Mouse (Mus musculus) G1E (cell line): ENCODE results near the gene Armh3. TPM values are rescaled to one million over a fixed set of nuclear protein-coding genes. Genes with fewer than 3 reads are reported as not detected.
A peak's percentile ranks its signal among the peaks of the same experiment; 100 is the strongest.

ENCODE experiments used
- ATAC-seq: 2 replicates; pipeline ENCODE4 v1.8.0; 2016; ENCODE audit warnings: mild to moderate bottlenecking; ENCODE audit not compliant: insufficient number of reproducible peaks, poor library complexity, low FRiP score, severe bottlenecking; ENCODE audit errors: extremely low read depth
- DNase-seq: peaks from one replicate; pipeline ENCODE4 v3.0.0; 2012; ENCODE audit warnings: low spot score
- H3K27me3 ChIP-seq: 2 replicates; pipeline ENCODE4 v1.6.1; 2012; ENCODE audit warnings: mild to moderate bottlenecking, low read length, inconsistent platforms; ENCODE audit not compliant: insufficient read depth
- H3K36me3 ChIP-seq: replicated peaks from 2 replicates; pipeline ENCODE3; 2012; ENCODE audit warnings: mild to moderate bottlenecking, inconsistent platforms
- H3K4me1 ChIP-seq: 2 replicates; pipeline ENCODE4 v1.6.1; 2012; ENCODE audit warnings: low read depth, low read length, inconsistent platforms, mixed read lengths; ENCODE audit not compliant: insufficient read depth
- H3K4me3 ChIP-seq: 2 replicates; pipeline ENCODE4 v1.5.1; 2012; ENCODE audit warnings: low read depth, mild to moderate bottlenecking, inconsistent platforms, low read length, moderate library complexity, mixed read lengths
- H3K9me3 ChIP-seq: replicated peaks from 2 replicates; pipeline ENCODE4 v1.6.1; 2012; ENCODE audit warnings: inconsistent platforms
- CTCF ChIP-seq: IDR thresholded peaks from 2 replicates; pipeline ENCODE4 v1.5.1; 2012; ENCODE audit warnings: low read depth, low read length, inconsistent platforms, mixed read lengths
- GATA1 ChIP-seq: IDR thresholded peaks from 2 replicates; pipeline ENCODE4 v1.6.1; 2012; ENCODE audit warnings: borderline replicate concordance, low read length, inconsistent platforms, mixed read lengths
- GATA2 ChIP-seq: IDR thresholded peaks from 2 replicates; pipeline ENCODE4 v1.6.1; 2012; ENCODE audit warnings: low read depth, low read length, inconsistent platforms, borderline replicate concordance
- POLR2AphosphoS5 ChIP-seq: IDR thresholded peaks from 2 replicates; pipeline ENCODE4 v1.6.1; 2012; ENCODE audit warnings: low read depth, low read length, inconsistent platforms; ENCODE audit not compliant: insufficient replicate concordance
- TAL1 ChIP-seq: conservative IDR thresholded peaks from 2 replicates; pipeline ENCODE4 v1.6.1; 2012; ENCODE audit warnings: low read depth, low read length, inconsistent platforms, mixed read lengths
- polyA plus RNA-seq: library from polyadenylated mRNA; stranded (reverse); fragments of >175 nt; gene quantifications from 2 replicates; pipeline ENCODE4 v1.2.3, GENCODE M21; 2012
- total RNA-seq, 2 experiments: library from RNA; stranded (forward) in 1 of 2; stranded (reverse) in 1 of 2; fragments of 200-1000 nt in 1 of 2; fragments of >200 nt in 1 of 2; fragmentation: Nextera tagmentation in 1 of 2; gene quantifications; 2 replicates each; pipeline ENCODE4 v1.2.3; 2014 to 2017

Armh3 gene
- total and polyA plus RNA-seq, 3 experiments = 1.9 to 13.0 (median 7.1) TPM

- DNase-seq = no peak
- ATAC-seq = no peak
- H3K36me3 ChIP-seq = peaks cover 52% of the 10 kb centered on the region
- H3K4me1 ChIP-seq = peaks cover 46% of the 10 kb centered on the region
- H3K27me3 ChIP-seq = peaks cover 11% of the 10 kb centered on the region
- TF ChIP-seq GATA2 (no peak), CTCF (no peak), POLR2AphosphoS5 (no peak), TAL1 (no peak), GATA1 (no peak)
- peaks cover 6% of the 10 kb centered on the region for H3K9me3 ChIP-seq
- no peak overlapping the region for H3K4me3 ChIP-seq
Observed at GRCm38 (mm10) chr19:46029652-46030051, 31.4 kb upstream of the Armh3 start.

- no peak for ATAC-seq
- DNase-seq = no peak
- no peak for TF ChIP-seq TAL1
Observed at GRCm38 (mm10) chr19:46028747-46029320, 30.5 kb upstream of the Armh3 start.

GRCm38 (mm10) chr19:46026567-46026966 is 28.3 kb upstream of the Armh3 start:
- no peak for ATAC-seq
- no peak overlapping the region for H3K4me3 ChIP-seq
- DNase-seq = no peak
- peaks cover 11% of the 10 kb centered on the region for H3K27me3 ChIP-seq
- H3K9me3 ChIP-seq = peaks cover 6% of the 10 kb centered on the region
- H3K4me1 ChIP-seq = peaks cover 19% of the 10 kb centered on the region
- TF ChIP-seq GATA2 (no peak), POLR2AphosphoS5 (no peak), CTCF (no peak), GATA1 (no peak), TAL1 (no peak)
- H3K36me3 ChIP-seq = peaks cover 21% of the 10 kb centered on the region

More at GRCm38 (mm10) chr19:46028747-46029320, 30.5 kb upstream of the Armh3 start:
- Histone ChIP-seq H3K4me1 (peaks cover 38% of the 10 kb centered on the region), H3K4me3 (no peak overlapping the region), H3K9me3 (peaks cover 6% of the 10 kb centered on the region), H3K36me3 (peaks cover 44% of the 10 kb centered on the region), H3K27me3 (peaks cover 11% of the 10 kb centered on the region)

GRCm38 (mm10) chr19:46024959-46025358 is 26.7 kb upstream of the Armh3 start:
- no peak overlapping the region for H3K4me3 ChIP-seq
- DNase-seq (no peak), ATAC-seq (no peak)
- TF ChIP-seq POLR2AphosphoS5 (no peak), CTCF (no peak), GATA2 (no peak), GATA1 (no peak), TAL1 (no peak)
- peaks cover 6% of the 10 kb centered on the region for H3K9me3 ChIP-seq
- H3K27me3 ChIP-seq = peaks cover 11% of the 10 kb centered on the region
- peaks cover 6% of the 10 kb centered on the region for H3K36me3 ChIP-seq
- H3K4me1 ChIP-seq = peaks cover 13% of the 10 kb centered on the region

- DNase-seq = no peak
- Histone ChIP-seq H3K36me3 (no peaks in the 10 kb centered on the region), H3K27me3 (peaks cover 2% of the 10 kb centered on the region; the same call in 1 of the 2 replicates), H3K4me3 (no peak overlapping the region), H3K9me3 (no peaks in the 10 kb centered on the region), H3K4me1 (peaks cover 5% of the 10 kb centered on the region; the same call in 1 of the 2 replicates)
- ATAC-seq = no peak
- no peak for TF ChIP-seq POLR2AphosphoS5
- TF ChIP-seq GATA2 = no peak
- TF ChIP-seq GATA1 = no peak
- no peak for TF ChIP-seq TAL1
- TF ChIP-seq CTCF = no peak
Observed at GRCm38 (mm10) chr19:46016023-46016422, 17.7 kb upstream of the Armh3 start.

- ATAC-seq (no peak; the same call in 1 of the 2 replicates), DNase-seq (peak; percentile 70)
- Histone ChIP-seq H3K27me3 (peaks cover 2% of the 10 kb centered on the region; the same call in 1 of the 2 replicates), H3K36me3 (no peaks in the 10 kb centered on the region), H3K4me1 (peaks cover 5% of the 10 kb centered on the region; the same call in 1 of the 2 replicates), H3K4me3 (no peak overlapping the region), H3K9me3 (no peaks in the 10 kb centered on the region)
- TF ChIP-seq TAL1 (no peak), POLR2AphosphoS5 (no peak), CTCF (peak; percentile 91)
Observed at GRCm38 (mm10) chr19:46014572-46015178, 16.4 kb upstream of the Armh3 start.
